Mouse (Mus musculus): ENCODE measurements around the gene Olfr507. TPM values are rescaled to one million over a fixed set of nuclear protein-coding genes. Genes with fewer than 3 reads are reported as not detected.
"Not testable (repeated sequence)": the region's sequence is repeated elsewhere in the genome, so short reads cannot be mapped to it uniquely, and the experiment has no call there.

Olfr507 gene
- polyA plus RNA-seq (2015; fragmentation: Nextera tagmentation; extraction: Ambion mirVana): not detected in 2 replicates

GRCm38 (mm10) chr7:108621514-108621913 lies at the start of gene Olfr507:
Gene Olfr507 (plus strand): TSS chr7:108621814.
- H3K27ac ChIP-seq (replicated peaks): no peak within 1 kb of the TSS
- H3K4me1 ChIP-seq: no peaks in the 10 kb centered on the region
- H3K36me3 ChIP-seq: no peaks in the 10 kb centered on the region
- ATAC-seq (ENCODE audit: low FRiP score): no peak
- no peaks in the 10 kb centered on the region for H3K9me3 ChIP-seq (replicated peaks)
- H3K9ac ChIP-seq (replicated peaks): no peak within 1 kb of the TSS
- H3K4me3 ChIP-seq (replicated peaks): no peak within 1 kb of the TSS
- no peaks in the 10 kb centered on the region for H3K27me3 ChIP-seq (replicated peaks)
- no peak within 1 kb of the TSS for H3K4me2 ChIP-seq
- 78% methylated on average over 2 of the region's 2 CpGs for WGBS

- 95% methylated on average over 1 of the region's 1 CpGs for WGBS
- Histone ChIP-seq H3K27me3 (replicated peaks) (no peaks in the 10 kb centered on the region), H3K36me3 (no peaks in the 10 kb centered on the region), H3K4me2 (no peak overlapping the region), H3K4me1 (no peaks in the 10 kb centered on the region), H3K9ac (replicated peaks) (no peak overlapping the region), H3K9me3 (replicated peaks) (no peaks in the 10 kb centered on the region), H3K4me3 (replicated peaks) (no peak overlapping the region), H3K27ac (replicated peaks) (no peak overlapping the region)
- ATAC-seq (ENCODE audit: low FRiP score): no peak
Observed at GRCm38 (mm10) chr7:108589797-108590196, 31.8 kb upstream of the Olfr507 start.

GRCm38 (mm10) chr7:108601916-108602315 lies 19.7 kb upstream of the Olfr507 start:
- H3K9me3 ChIP-seq (replicated peaks); H3K4me1 ChIP-seq; H3K4me2 ChIP-seq; H3K27ac ChIP-seq (replicated peaks); H3K9ac ChIP-seq (replicated peaks); H3K36me3 ChIP-seq; H3K4me3 ChIP-seq (replicated peaks); H3K27me3 ChIP-seq (replicated peaks); ATAC-seq (ENCODE audit: low FRiP score): not testable (repeated sequence)
- 89% methylated on average over 3 of the region's 3 CpGs for WGBS

GRCm38 (mm10) chr7:108610487-108610886 lies 11.1 kb upstream of the Olfr507 start, which contains the start of gene Olfr506:
Gene Olfr506 (plus strand): TSS chr7:108610787.
- Histone ChIP-seq H3K36me3 (no peaks in the 10 kb centered on the region), H3K4me2 (no peak within 1 kb of the TSS), H3K4me3 (replicated peaks) (no peak within 1 kb of the TSS), H3K27ac (replicated peaks) (no peak within 1 kb of the TSS), H3K9me3 (replicated peaks) (no peaks in the 10 kb centered on the region), H3K9ac (replicated peaks) (no peak within 1 kb of the TSS), H3K4me1 (no peaks in the 10 kb centered on the region), H3K27me3 (replicated peaks) (no peaks in the 10 kb centered on the region)
- no peak for ATAC-seq (ENCODE audit: low FRiP score)

GRCm38 (mm10) chr7:108614110-108614509 lies 7.5 kb upstream of the Olfr507 start:
- H3K9me3 ChIP-seq (replicated peaks): no peaks in the 10 kb centered on the region
- H3K27me3 ChIP-seq (replicated peaks): no peaks in the 10 kb centered on the region
- no peak overlapping the region for H3K9ac ChIP-seq (replicated peaks)
- H3K4me2 ChIP-seq: no peak overlapping the region
- H3K36me3 ChIP-seq: no peaks in the 10 kb centered on the region
- no peaks in the 10 kb centered on the region for H3K4me1 ChIP-seq
- no peak for ATAC-seq (ENCODE audit: low FRiP score)
- 95% methylated on average over 2 of the region's 2 CpGs for WGBS
- no peak overlapping the region for H3K4me3 ChIP-seq (replicated peaks)
- no peak overlapping the region for H3K27ac ChIP-seq (replicated peaks)

GRCm38 (mm10) chr7:108616781-108617180 lies 4.8 kb upstream of the Olfr507 start:
- not testable (repeated sequence) for ATAC-seq (ENCODE audit: low FRiP score); H3K27ac ChIP-seq (replicated peaks); H3K36me3 ChIP-seq; H3K9me3 ChIP-seq (replicated peaks); H3K4me1 ChIP-seq; H3K9ac ChIP-seq (replicated peaks); H3K27me3 ChIP-seq (replicated peaks); H3K4me2 ChIP-seq; H3K4me3 ChIP-seq (replicated peaks)
- WGBS: 60% methylated on average over 3 of the region's 3 CpGs

GRCm38 (mm10) chr7:108629694-108630093 lies 8.1 kb downstream of the Olfr507 start, which contains the start of gene Olfr508:
Gene Olfr508 (plus strand): TSS chr7:108629994.
- H3K9me3 ChIP-seq (replicated peaks): no peaks in the 10 kb centered on the region
- no peaks in the 10 kb centered on the region for H3K4me1 ChIP-seq
- H3K27ac ChIP-seq (replicated peaks): no peak within 1 kb of the TSS
- 90% methylated on average over 3 of the region's 3 CpGs for WGBS
- no peaks in the 10 kb centered on the region for H3K36me3 ChIP-seq
- ATAC-seq (ENCODE audit: low FRiP score): no peak
- H3K4me2 ChIP-seq: no peak within 1 kb of the TSS
- H3K4me3 ChIP-seq (replicated peaks): no peak within 1 kb of the TSS
- no peaks in the 10 kb centered on the region for H3K27me3 ChIP-seq (replicated peaks)
- H3K9ac ChIP-seq (replicated peaks): no peak within 1 kb of the TSS

- Histone ChIP-seq H3K27ac (replicated peaks) (no peak within 1 kb of the TSS), H3K27me3 (replicated peaks) (no peaks in the 10 kb centered on the region), H3K36me3 (no peaks in the 10 kb centered on the region)
Observed at GRCm38 (mm10) chr7:108651806-108652205, 30.2 kb downstream of the Olfr507 start, which contains the start of gene Olfr509. Gene Olfr509 (minus strand): TSS chr7:108651906.

GRCm38 (mm10) chr7:108662419-108662818 lies 40.8 kb downstream of the Olfr507 start:
- ATAC-seq (ENCODE audit: low FRiP score): no peak
- H3K27me3 ChIP-seq (replicated peaks): no peaks in the 10 kb centered on the region

More at GRCm38 (mm10) chr7:108651806-108652205, 30.2 kb downstream of the Olfr507 start, which contains the start of gene Olfr509:
- no peak within 1 kb of the TSS for H3K4me3 ChIP-seq (replicated peaks)
- no peak within 1 kb of the TSS for H3K4me2 ChIP-seq
- no peaks in the 10 kb centered on the region for H3K4me1 ChIP-seq
- no peak for ATAC-seq (ENCODE audit: low FRiP score)
- no peaks in the 10 kb centered on the region for H3K9me3 ChIP-seq (replicated peaks)
- H3K9ac ChIP-seq (replicated peaks): no peak within 1 kb of the TSS

GRCm38 (mm10) chr7:108666118-108666517 lies 44.5 kb downstream of the Olfr507 start, which contains the start of gene Olfr510:
Gene Olfr510 (plus strand): TSS chr7:108666418.
- Histone ChIP-seq H3K36me3 (no peaks in the 10 kb centered on the region), H3K27ac (replicated peaks) (no peak within 1 kb of the TSS), H3K9ac (replicated peaks) (no peak within 1 kb of the TSS), H3K9me3 (replicated peaks) (no peaks in the 10 kb centered on the region), H3K27me3 (replicated peaks) (no peaks in the 10 kb centered on the region), H3K4me3 (replicated peaks) (no peak within 1 kb of the TSS), H3K4me2 (no peak within 1 kb of the TSS), H3K4me1 (no peaks in the 10 kb centered on the region)
- WGBS: 93% methylated on average over 1 of the region's 1 CpGs
- no peak for ATAC-seq (ENCODE audit: low FRiP score)

More at GRCm38 (mm10) chr7:108662419-108662818, 40.8 kb downstream of the Olfr507 start:
- H3K9me3 ChIP-seq (replicated peaks): no peaks in the 10 kb centered on the region
- no peaks in the 10 kb centered on the region for H3K36me3 ChIP-seq
- H3K4me2 ChIP-seq: no peak overlapping the region
- H3K9ac ChIP-seq (replicated peaks): no peak overlapping the region
- H3K4me1 ChIP-seq: no peaks in the 10 kb centered on the region
- no peak overlapping the region for H3K27ac ChIP-seq (replicated peaks)
- no peak overlapping the region for H3K4me3 ChIP-seq (replicated peaks)
- WGBS: 92% methylated on average over 3 of the region's 3 CpGs

GRCm38 (mm10) chr7:108671058-108671457 lies 49.4 kb downstream of the Olfr507 start:
- WGBS: 73% methylated on average over 1 of the region's 1 CpGs
- Histone ChIP-seq H3K9ac (replicated peaks) (no peak overlapping the region), H3K27ac (replicated peaks) (no peak overlapping the region), H3K36me3 (no peaks in the 10 kb centered on the region), H3K9me3 (replicated peaks) (no peaks in the 10 kb centered on the region), H3K4me1 (no peaks in the 10 kb centered on the region), H3K4me2 (no peak overlapping the region), H3K27me3 (replicated peaks) (no peaks in the 10 kb centered on the region), H3K4me3 (replicated peaks) (no peak overlapping the region)
- ATAC-seq (ENCODE audit: low FRiP score): no peak

All from neural tube, embryonic 15.5 days (tissue).